Mouse (Mus musculus) ES-E14 (cell line): ENCODE measurements at regions not wholly inside any gene's neighbourhood (a gene's known extent, or its start where the extent isn't known, plus 50 kb on each side); places are given as distances from the start of the nearest gene placed in this dataset.

Source experiments
- DNase-seq: peaks from one replicate; pipeline ENCODE4 v3.0.0-alpha.2; 2013; ENCODE audit warnings: low read depth, low spot score
- H3K27ac ChIP-seq: 2 replicates; pipeline ENCODE4 v1.5.1; 2012; ENCODE audit warnings: low read depth, mild to moderate bottlenecking, low read length, moderate library complexity, mixed read lengths; ENCODE audit not compliant: poor library complexity, insufficient read depth, severe bottlenecking
- H3K36me3 ChIP-seq: 2 replicates; pipeline ENCODE4 v1.6.1; 2012; ENCODE audit warnings: mild to moderate bottlenecking, low read length, moderate library complexity, mixed read lengths; ENCODE audit not compliant: control insufficient read depth, poor library complexity, insufficient read depth, severe bottlenecking
- H3K4me1 ChIP-seq, 2 experiments: fragments of 150-350 bp in 1 of 2; sonication (generic) in 1 of 2; 2 replicates each; pipeline ENCODE4 v1.6.1; 2012; ENCODE audit warnings: low read length in 2 of 2, mild to moderate bottlenecking in 1 of 2, mixed read lengths in 1 of 2; ENCODE audit not compliant: control insufficient read depth in 2 of 2, insufficient read depth in 2 of 2, poor library complexity in 1 of 2
- H3K4me3 ChIP-seq, 2 experiments: fragments of 150-350 bp in 1 of 2; sonication (generic) in 1 of 2; 2 replicates each; pipeline ENCODE4 v1.5.1; 2012; ENCODE audit warnings: low read length in 2 of 2, low read depth in 1 of 2, mild to moderate bottlenecking in 1 of 2, mixed read lengths in 1 of 2; ENCODE audit not compliant: insufficient read depth in 1 of 2, poor library complexity in 1 of 2, severe bottlenecking in 1 of 2
- H3K9ac ChIP-seq: 2 replicates; pipeline ENCODE4 v1.6.1; 2012; ENCODE audit warnings: low read depth, mild to moderate bottlenecking, low read length, mixed read lengths; ENCODE audit not compliant: poor library complexity, insufficient read depth, severe bottlenecking
- H3K9me3 ChIP-seq: fragments of 150-350 bp; sonication (generic); 2 replicates; pipeline ENCODE4 v1.6.1; 2012; ENCODE audit warnings: low read depth, mild to moderate bottlenecking, low read length; ENCODE audit not compliant: control insufficient read depth, insufficient read depth
- CHD2 ChIP-seq: IDR thresholded peaks from 2 replicates; pipeline ENCODE4 v1.6.1; 2014; ENCODE audit warnings: mild to moderate bottlenecking, low read depth, low read length, inconsistent platforms
- HCFC1 ChIP-seq: IDR thresholded peaks from 2 replicates; pipeline ENCODE4 v1.6.1; 2012; ENCODE audit warnings: low read length, inconsistent platforms, borderline replicate concordance; ENCODE audit not compliant: insufficient read depth
- MAFK ChIP-seq: IDR thresholded peaks from 2 replicates; pipeline ENCODE4 v1.6.1; 2014; ENCODE audit warnings: mild to moderate bottlenecking, low read depth, low read length, inconsistent platforms; ENCODE audit not compliant: insufficient read depth
- ZC3H11A ChIP-seq: IDR thresholded peaks from 2 replicates; pipeline ENCODE4 v1.6.1; 2012; ENCODE audit warnings: low read depth, mild to moderate bottlenecking, inconsistent platforms, low read length, borderline replicate concordance
- ZNF384 ChIP-seq: IDR thresholded peaks from 2 replicates; pipeline ENCODE4 v1.6.1; 2012; ENCODE audit warnings: low read depth, low read length, inconsistent platforms
- in situ Hi-C, 2 experiments: fragments of 600-800 bp; cut with MboI; formaldehyde crosslinking; loops; one replicate each; pipeline ENCODE4 v1.15.1; 2025; ENCODE audit warnings: low sequenced_read_pairs in 2 of 2, inconsistent platforms in 1 of 2; ENCODE audit not compliant: unreplicated experiment in 2 of 2

DNA sequence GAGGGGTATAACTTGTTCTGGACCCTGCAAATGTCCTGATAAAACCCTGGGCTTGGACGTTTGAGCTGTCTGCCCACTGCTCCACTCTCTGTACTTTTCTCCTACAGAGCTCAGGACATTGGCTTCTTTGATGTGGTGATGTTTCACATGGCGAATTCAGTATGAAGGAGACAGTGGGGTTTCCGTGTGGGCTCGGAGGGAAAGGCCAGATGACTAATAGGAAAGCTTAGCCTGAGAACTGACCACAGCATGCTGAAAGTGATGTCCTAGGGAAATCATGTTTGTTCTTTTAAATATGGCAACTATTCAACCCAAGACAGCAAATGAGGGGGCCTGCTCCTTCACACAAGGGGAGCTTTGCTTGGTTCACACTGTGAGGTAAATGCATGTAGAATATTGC, 332.6 kb downstream of the Lnpk start:
- no peak for DNase-seq
- no peaks in the 10 kb centered on the region for H3K4me1 ChIP-seq
- TF ChIP-seq ZC3H11A (no peak), CHD2 (no peak), ZNF384 (no peak), MAFK (no peak), HCFC1 (no peak)
- in situ Hi-C loops, result no loop called here
- no peaks in the 10 kb centered on the region for H3K36me3 ChIP-seq
- no peak overlapping the region for H3K27ac ChIP-seq
- H3K9me3 ChIP-seq, result no peaks in the 10 kb centered on the region
- no peak overlapping the region for H3K9ac ChIP-seq
- no peak overlapping the region for H3K4me3 ChIP-seq

DNA sequence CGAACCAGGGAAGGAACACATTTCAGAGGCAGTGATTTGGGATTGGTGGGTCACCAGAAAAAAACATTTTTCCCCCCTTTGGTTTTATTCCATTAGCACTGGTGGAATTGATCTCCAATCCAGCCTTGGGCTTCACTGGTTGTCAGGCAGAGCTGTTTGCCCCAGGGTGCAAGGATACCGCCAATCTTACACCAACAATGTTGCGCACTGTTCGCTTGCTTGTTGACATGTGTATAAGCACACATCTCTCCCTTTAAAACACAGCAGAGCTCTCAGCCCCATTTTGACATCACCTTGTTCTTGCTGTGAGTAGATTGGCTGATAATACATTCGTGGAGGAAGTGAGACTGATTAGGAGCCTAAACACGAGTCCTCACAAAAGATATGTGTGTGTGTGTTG, 333.1 kb upstream of the Atp5g3 start:
- no peak for DNase-seq
- Histone ChIP-seq H3K9me3 (no peaks in the 10 kb centered on the region), H3K27ac (no peak overlapping the region), H3K9ac (no peak overlapping the region), H3K36me3 (no peaks in the 10 kb centered on the region), H3K4me1 (no peaks in the 10 kb centered on the region), H3K4me3 (no peak overlapping the region)
- in situ Hi-C loops, result no loop called here
- TF ChIP-seq ZC3H11A (no peak), MAFK (no peak), ZNF384 (no peak), CHD2 (no peak), HCFC1 (no peak)

DNA sequence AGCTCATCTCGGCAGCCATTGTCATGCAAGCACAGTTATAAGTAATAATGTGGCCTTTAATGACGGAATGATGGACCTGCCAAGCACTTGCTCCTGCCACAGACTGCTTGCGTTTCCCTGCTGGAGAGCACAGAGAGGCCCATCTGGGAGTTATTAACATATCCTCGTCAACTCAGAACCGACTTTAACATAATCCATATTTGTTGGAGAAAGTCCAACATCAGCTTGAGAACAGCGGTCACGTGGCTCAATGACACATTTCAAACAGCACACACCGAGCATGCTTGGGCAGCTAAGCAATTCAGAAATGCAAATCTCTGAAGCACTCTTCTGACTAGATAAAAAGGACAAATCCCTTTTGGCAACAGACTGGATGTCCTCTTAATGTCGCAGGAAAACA, 332.7 kb upstream of the Atp5g3 start:
- H3K4me3 ChIP-seq, result no peak overlapping the region
- no peak overlapping the region for H3K27ac ChIP-seq
- TF ChIP-seq CHD2 (no peak), HCFC1 (no peak), ZNF384 (no peak), ZC3H11A (no peak), MAFK (no peak)
- H3K36me3 ChIP-seq, result no peaks in the 10 kb centered on the region
- no peak overlapping the region for H3K9ac ChIP-seq
- in situ Hi-C loops, result no loop called here
- DNase-seq, result no peak
- no peaks in the 10 kb centered on the region for H3K9me3 ChIP-seq
- no peaks in the 10 kb centered on the region for H3K4me1 ChIP-seq

DNA sequence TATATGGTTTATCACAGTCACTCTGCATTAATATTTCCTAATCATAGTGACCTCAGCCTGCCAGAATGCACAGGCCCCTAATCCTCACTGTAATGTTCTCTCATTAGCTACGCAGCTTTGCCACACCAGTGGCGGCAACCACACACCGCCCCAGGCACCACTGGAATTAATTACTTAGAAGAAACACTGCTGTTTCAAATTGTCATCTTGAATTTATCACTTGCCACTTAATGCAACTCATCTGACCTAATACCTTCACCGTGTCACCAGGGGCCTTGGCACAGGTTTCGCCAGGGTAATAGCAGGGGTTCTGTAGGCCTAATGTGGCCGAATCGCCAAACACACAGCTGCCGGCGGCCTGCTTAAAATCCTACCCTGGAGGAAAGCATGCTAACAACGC, 328.5 kb upstream of the Atp5g3 start:
- H3K4me1 ChIP-seq, result no peaks in the 10 kb centered on the region
- no peak for TF ChIP-seq ZNF384
- no peak for TF ChIP-seq HCFC1
- no peak for TF ChIP-seq CHD2
- TF ChIP-seq MAFK, result no peak
- TF ChIP-seq ZC3H11A, result no peak
- in situ Hi-C loops, result no loop called here
- H3K36me3 ChIP-seq, result no peaks in the 10 kb centered on the region
- H3K9ac ChIP-seq, result no peak overlapping the region; the same call in 1 of the 2 replicates
- no peak overlapping the region for H3K27ac ChIP-seq
- no peak for DNase-seq
- no peaks in the 10 kb centered on the region for H3K9me3 ChIP-seq
- no peak overlapping the region for H3K4me3 ChIP-seq

DNA sequence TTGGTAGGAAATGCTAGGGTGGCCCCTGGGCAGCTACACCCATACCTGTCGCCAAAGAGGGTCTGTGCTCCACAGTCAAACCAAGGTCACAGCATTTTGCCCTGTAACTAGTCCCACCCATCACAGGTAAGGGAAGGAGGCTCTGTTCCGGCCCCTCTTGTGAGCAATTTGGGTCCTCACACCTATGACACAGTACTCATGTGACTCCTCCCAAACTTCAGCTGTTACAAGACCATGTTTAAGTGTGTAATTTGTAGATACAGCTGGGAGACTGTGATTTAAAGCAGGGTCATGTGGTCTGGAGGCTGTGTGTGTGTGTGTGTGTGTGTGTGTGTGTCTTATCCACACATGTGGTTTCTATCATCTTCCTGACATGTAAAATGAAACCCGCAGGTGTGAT, 306.3 kb upstream of the Atp5g3 start:
- Histone ChIP-seq H3K4me1 (no peaks in the 10 kb centered on the region), H3K4me3 (no peak overlapping the region), H3K9me3 (no peaks in the 10 kb centered on the region), H3K36me3 (no peaks in the 10 kb centered on the region), H3K9ac (no peak overlapping the region), H3K27ac (no peak overlapping the region)
- in situ Hi-C loops, result no loop called here
- DNase-seq, result no peak
- no peak for TF ChIP-seq CHD2
- no peak for TF ChIP-seq ZNF384
- no peak for TF ChIP-seq HCFC1
- no peak for TF ChIP-seq ZC3H11A
